Mouse (Mus musculus): Measurements from ENCODE around the gene Heatr5b. TPM values are rescaled to one million over a fixed set of nuclear protein-coding genes. Genes with fewer than 3 reads are reported as not detected.
"Not testable (repeated sequence)": the region's sequence is repeated elsewhere in the genome, so short reads cannot be mapped to it uniquely, and the experiment has no call there.

Gene Heatr5b
- polyA plus RNA-seq, 1 experiment, result 11.8 TPM

DNA sequence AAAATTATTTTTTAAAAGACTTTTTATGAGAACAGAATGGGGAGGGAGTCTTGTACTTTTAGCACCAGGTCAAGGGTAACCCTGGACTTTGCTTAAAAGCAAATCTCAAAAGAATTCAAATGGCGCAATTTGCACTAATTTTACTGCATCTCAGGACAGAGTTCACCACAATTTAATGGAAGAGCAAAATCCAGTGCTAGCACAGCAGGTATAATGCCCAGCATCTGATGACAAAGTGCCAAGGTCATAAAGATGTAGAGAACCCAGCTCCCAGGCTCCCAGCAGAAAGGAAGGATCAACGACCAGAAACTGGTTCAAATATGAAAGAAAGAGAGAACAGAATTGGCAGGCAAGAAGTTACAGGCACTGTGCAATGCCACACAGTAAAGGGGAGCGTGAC is 43.0 kb downstream of the Heatr5b start:
- no peaks in the 10 kb centered on the region for H3K79me2 ChIP-seq (ENCODE audit: control insufficient read depth, insufficient read depth)
- H3ac ChIP-seq (ENCODE audit: control insufficient read depth, insufficient read length), result no peak overlapping the region
- H3K27me3 ChIP-seq (ENCODE audit: control insufficient read depth, insufficient read depth, insufficient read length), result no peaks in the 10 kb centered on the region
- H3K4me2 ChIP-seq (ENCODE audit: low read depth), result no peak overlapping the region
- TF ChIP-seq E2F4 (IDR thresholded peaks at IDR 0.05; ENCODE audit: insufficient read depth) (no peak), POLR2AphosphoS2 (IDR thresholded peaks at IDR 0.05; ENCODE audit: insufficient read length, low read depth) (no peak), SRF (IDR thresholded peaks at IDR 0.05; ENCODE audit: control insufficient read depth, insufficient read length, low read depth) (no peak), POLR2A (IDR thresholded peaks at IDR 0.05; ENCODE audit: insufficient read length, low read depth) (no peak), TCF12 (IDR thresholded peaks at IDR 0.05; ENCODE audit: insufficient read depth, poor library complexity, severe bottlenecking) (no peak), MAX (IDR thresholded peaks at IDR 0.05; ENCODE audit: low read depth) (no peak), TCF3 (IDR thresholded peaks at IDR 0.05; ENCODE audit: insufficient read length, low read depth) (no peak), CEBPB (IDR thresholded peaks at IDR 0.05; ENCODE audit: insufficient read depth, poor library complexity, severe bottlenecking) (no peak), MYOD1 (IDR thresholded peaks at IDR 0.05; ENCODE audit: control insufficient read depth in 1 of 3, insufficient read length in 2 of 3, low read depth in 2 of 3) (no peak), MYOG (IDR thresholded peaks at IDR 0.05; ENCODE audit: control insufficient read depth in 1 of 3, insufficient read depth in 1 of 3, insufficient read length in 2 of 3, low read depth in 2 of 3) (no peak), REST (IDR thresholded peaks at IDR 0.05; ENCODE audit: insufficient read depth, insufficient read length) (no peak), USF1 (IDR thresholded peaks at IDR 0.05; ENCODE audit: low read depth) (no peak)
- H3K36me3 ChIP-seq (ENCODE audit: control insufficient read depth, insufficient read depth), result peaks cover 24% of the 10 kb centered on the region
- no peak overlapping the region for H3K4me3 ChIP-seq

DNA sequence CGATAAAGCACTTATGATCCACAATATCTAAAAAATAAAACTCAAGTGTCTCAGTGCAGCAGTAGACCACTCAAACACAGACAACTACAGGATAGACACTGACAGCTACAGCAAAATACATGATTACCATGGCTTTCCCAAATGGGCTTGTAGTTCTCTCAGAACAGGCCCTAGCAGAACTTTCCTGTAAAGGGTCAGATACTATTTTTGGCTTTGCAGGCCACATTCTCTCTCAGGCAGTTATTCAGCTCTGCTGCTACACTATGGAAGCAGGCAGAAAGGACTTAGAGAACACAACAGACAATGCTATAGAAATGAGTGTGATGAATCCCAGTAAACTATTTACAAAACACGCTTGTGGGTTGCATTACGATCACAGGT is 43.5 kb downstream of the Heatr5b start:
- TF ChIP-seq TCF12 (IDR thresholded peaks at IDR 0.05; ENCODE audit: insufficient read depth, poor library complexity, severe bottlenecking), result no peak
- no peak for TF ChIP-seq E2F4 (IDR thresholded peaks at IDR 0.05; ENCODE audit: insufficient read depth)
- TF ChIP-seq POLR2AphosphoS2 (IDR thresholded peaks at IDR 0.05; ENCODE audit: insufficient read length, low read depth), result no peak
- TF ChIP-seq MAX (IDR thresholded peaks at IDR 0.05; ENCODE audit: low read depth), result no peak
- no peak for TF ChIP-seq CEBPB (IDR thresholded peaks at IDR 0.05; ENCODE audit: insufficient read depth, poor library complexity, severe bottlenecking)
- TF ChIP-seq REST (IDR thresholded peaks at IDR 0.05; ENCODE audit: insufficient read depth, insufficient read length), result no peak
- TF ChIP-seq SRF (IDR thresholded peaks at IDR 0.05; ENCODE audit: control insufficient read depth, insufficient read length, low read depth), result no peak
- no peak for TF ChIP-seq MYOG (IDR thresholded peaks at IDR 0.05; ENCODE audit: control insufficient read depth in 1 of 3, insufficient read depth in 1 of 3, insufficient read length in 2 of 3, low read depth in 2 of 3)
- TF ChIP-seq MYOD1 (IDR thresholded peaks at IDR 0.05; ENCODE audit: control insufficient read depth in 1 of 3, insufficient read length in 2 of 3, low read depth in 2 of 3), result no peak
- no peak for TF ChIP-seq POLR2A (IDR thresholded peaks at IDR 0.05; ENCODE audit: insufficient read length, low read depth)
- TF ChIP-seq USF1 (IDR thresholded peaks at IDR 0.05; ENCODE audit: low read depth), result no peak
- no peak for TF ChIP-seq TCF3 (IDR thresholded peaks at IDR 0.05; ENCODE audit: insufficient read length, low read depth)
- no peak overlapping the region for H3K4me3 ChIP-seq
- no peaks in the 10 kb centered on the region for H3K27me3 ChIP-seq (ENCODE audit: control insufficient read depth, insufficient read depth, insufficient read length)
- H3ac ChIP-seq (ENCODE audit: control insufficient read depth, insufficient read length), result no peak overlapping the region
- H3K4me2 ChIP-seq (ENCODE audit: low read depth), result no peak overlapping the region
- peaks cover 24% of the 10 kb centered on the region for H3K36me3 ChIP-seq (ENCODE audit: control insufficient read depth, insufficient read depth)
- H3K79me2 ChIP-seq (ENCODE audit: control insufficient read depth, insufficient read depth), result no peaks in the 10 kb centered on the region

DNA sequence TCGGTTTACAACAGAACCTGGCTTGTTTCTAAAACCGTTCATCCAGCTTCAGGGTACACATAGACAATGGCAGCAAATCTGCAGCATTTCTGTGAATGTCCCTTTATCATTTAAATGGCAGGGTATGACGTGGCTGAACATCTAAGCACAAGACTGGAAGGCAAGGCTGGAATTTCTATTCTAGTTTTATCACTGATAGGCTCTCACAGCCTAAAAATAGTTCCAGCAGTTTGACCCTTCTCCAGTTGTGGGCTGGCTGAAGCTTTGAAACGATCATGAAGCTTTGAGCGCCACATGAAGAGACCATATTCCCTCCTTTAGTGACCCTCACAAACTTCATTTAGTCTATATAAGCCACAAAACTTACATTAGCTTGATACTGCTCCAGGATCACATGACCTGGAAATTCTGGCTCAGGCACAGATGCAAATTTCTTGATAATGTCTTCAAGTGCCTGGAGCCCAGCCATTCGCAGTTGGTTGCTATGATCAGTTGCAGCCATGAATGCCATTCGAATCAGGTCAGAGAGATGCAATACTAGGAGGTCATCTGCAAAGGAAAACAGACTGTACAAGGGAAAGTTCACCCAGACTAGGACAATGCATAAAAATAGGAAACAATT is 44.0 kb downstream of the Heatr5b start:
- no peak overlapping the region for H3K4me3 ChIP-seq
- no peak overlapping the region for H3K4me2 ChIP-seq (ENCODE audit: low read depth)

DNA sequence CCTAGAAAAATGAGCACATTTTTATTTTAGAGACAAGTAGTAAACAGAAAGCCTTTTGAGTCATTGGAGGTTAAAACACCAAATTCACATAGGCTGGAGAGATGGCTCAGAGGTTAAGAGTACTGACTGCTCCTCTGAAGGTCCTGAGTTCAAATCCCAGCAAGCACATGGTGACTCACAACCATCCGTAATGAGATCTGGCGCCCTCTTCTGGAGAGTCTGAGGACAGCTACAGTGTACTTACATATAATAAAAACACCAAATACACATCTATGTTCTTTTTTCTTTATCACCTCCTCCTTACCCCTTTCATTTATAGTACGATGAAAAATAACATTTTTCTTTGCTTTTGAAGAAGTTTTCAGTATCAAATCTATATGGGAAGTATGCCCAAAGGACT is 46.9 kb downstream of the Heatr5b start:
- not testable (repeated sequence) for H3K36me3 ChIP-seq (ENCODE audit: control insufficient read depth, insufficient read depth); H3ac ChIP-seq (ENCODE audit: control insufficient read depth, insufficient read length)

More for the DNA sequence above, 44.0 kb downstream of the Heatr5b start:
- no peak for TF ChIP-seq TCF12 (IDR thresholded peaks at IDR 0.05; ENCODE audit: insufficient read depth, poor library complexity, severe bottlenecking)
- TF ChIP-seq POLR2A (IDR thresholded peaks at IDR 0.05; ENCODE audit: insufficient read length, low read depth), result no peak
- no peak for TF ChIP-seq USF1 (IDR thresholded peaks at IDR 0.05; ENCODE audit: low read depth)
- TF ChIP-seq MYOG (IDR thresholded peaks at IDR 0.05; ENCODE audit: control insufficient read depth in 1 of 3, insufficient read depth in 1 of 3, insufficient read length in 2 of 3, low read depth in 2 of 3), result no peak
- no peak for TF ChIP-seq E2F4 (IDR thresholded peaks at IDR 0.05; ENCODE audit: insufficient read depth)
- TF ChIP-seq TCF3 (IDR thresholded peaks at IDR 0.05; ENCODE audit: insufficient read length, low read depth), result no peak
- no peak for TF ChIP-seq SRF (IDR thresholded peaks at IDR 0.05; ENCODE audit: control insufficient read depth, insufficient read length, low read depth)
- no peak for TF ChIP-seq CEBPB (IDR thresholded peaks at IDR 0.05; ENCODE audit: insufficient read depth, poor library complexity, severe bottlenecking)
- TF ChIP-seq MAX (IDR thresholded peaks at IDR 0.05; ENCODE audit: low read depth), result no peak
- no peak for TF ChIP-seq POLR2AphosphoS2 (IDR thresholded peaks at IDR 0.05; ENCODE audit: insufficient read length, low read depth)
- TF ChIP-seq MYOD1 (IDR thresholded peaks at IDR 0.05; ENCODE audit: control insufficient read depth in 1 of 3, insufficient read length in 2 of 3, low read depth in 2 of 3), result no peak
- no peak for TF ChIP-seq REST (IDR thresholded peaks at IDR 0.05; ENCODE audit: insufficient read depth, insufficient read length)
- H3K36me3 ChIP-seq (ENCODE audit: control insufficient read depth, insufficient read depth), result peaks cover 24% of the 10 kb centered on the region
- H3K27me3 ChIP-seq (ENCODE audit: control insufficient read depth, insufficient read depth, insufficient read length), result no peaks in the 10 kb centered on the region
- no peaks in the 10 kb centered on the region for H3K79me2 ChIP-seq (ENCODE audit: control insufficient read depth, insufficient read depth)
- H3ac ChIP-seq (ENCODE audit: control insufficient read depth, insufficient read length), result no peak overlapping the region

GRCm38 (mm10) chr17:78778765-78779164 is 56.4 kb downstream of the Heatr5b start:
- H3K27me3 ChIP-seq (ENCODE audit: control insufficient read depth, insufficient read depth, insufficient read length), result no peaks in the 10 kb centered on the region
- no peak overlapping the region for H3K4me2 ChIP-seq (ENCODE audit: low read depth)
- TF ChIP-seq MYOG (IDR thresholded peaks at IDR 0.05; ENCODE audit: control insufficient read depth in 1 of 3, insufficient read depth in 1 of 3, insufficient read length in 2 of 3, low read depth in 2 of 3) (no peak), SRF (IDR thresholded peaks at IDR 0.05; ENCODE audit: control insufficient read depth, insufficient read length, low read depth) (no peak), MYOD1 (IDR thresholded peaks at IDR 0.05; ENCODE audit: control insufficient read depth in 1 of 3, insufficient read length in 2 of 3, low read depth in 2 of 3) (no peak), USF1 (IDR thresholded peaks at IDR 0.05; ENCODE audit: low read depth) (no peak), REST (IDR thresholded peaks at IDR 0.05; ENCODE audit: insufficient read depth, insufficient read length) (no peak), POLR2AphosphoS2 (IDR thresholded peaks at IDR 0.05; ENCODE audit: insufficient read length, low read depth) (no peak), POLR2A (IDR thresholded peaks at IDR 0.05; ENCODE audit: insufficient read length, low read depth) (no peak), MAX (IDR thresholded peaks at IDR 0.05; ENCODE audit: low read depth) (no peak), E2F4 (IDR thresholded peaks at IDR 0.05; ENCODE audit: insufficient read depth) (no peak), TCF12 (IDR thresholded peaks at IDR 0.05; ENCODE audit: insufficient read depth, poor library complexity, severe bottlenecking) (no peak), CEBPB (IDR thresholded peaks at IDR 0.05; ENCODE audit: insufficient read depth, poor library complexity, severe bottlenecking) (no peak), TCF3 (IDR thresholded peaks at IDR 0.05; ENCODE audit: insufficient read length, low read depth) (no peak)
- peaks cover 3% of the 10 kb centered on the region for H3K36me3 ChIP-seq (ENCODE audit: control insufficient read depth, insufficient read depth)
- H3ac ChIP-seq (ENCODE audit: control insufficient read depth, insufficient read length), result no peak overlapping the region
- no peak overlapping the region for H3K4me3 ChIP-seq
- no peaks in the 10 kb centered on the region for H3K79me2 ChIP-seq (ENCODE audit: control insufficient read depth, insufficient read depth)

More for the DNA sequence above, 46.9 kb downstream of the Heatr5b start:
- not testable (repeated sequence) for H3K27me3 ChIP-seq (ENCODE audit: control insufficient read depth, insufficient read depth, insufficient read length); H3K4me2 ChIP-seq (ENCODE audit: low read depth); H3K79me2 ChIP-seq (ENCODE audit: control insufficient read depth, insufficient read depth); H3K4me3 ChIP-seq
